Mouse (Mus musculus) erythroblast, embryonic 14.5 days (primary cell): ENCODE measurements around the gene Sct. TPM values are rescaled to one million over a fixed set of nuclear protein-coding genes. Genes with fewer than 3 reads are reported as not detected.

Experiments used
- H3K27me3 ChIP-seq: 2 replicates; pipeline ENCODE4 v1.6.1; 2012; ENCODE audit warnings: inconsistent platforms; ENCODE audit not compliant: control insufficient read depth
- H3K36me3 ChIP-seq: 2 replicates; pipeline ENCODE4 v1.6.1; 2012; ENCODE audit warnings: mild to moderate bottlenecking, inconsistent platforms; ENCODE audit not compliant: control insufficient read depth
- H3K4me1 ChIP-seq: 2 replicates; pipeline ENCODE4 v1.6.1; 2012; ENCODE audit warnings: inconsistent platforms; ENCODE audit not compliant: control insufficient read depth
- H3K4me3 ChIP-seq: replicated peaks from 2 replicates; pipeline ENCODE3; 2012; ENCODE audit warnings: moderate library complexity, mild to moderate bottlenecking, inconsistent platforms
- H3K9me3 ChIP-seq: 2 replicates; pipeline ENCODE4 v1.6.1; 2012; ENCODE audit warnings: low read length, inconsistent platforms, mixed read lengths; ENCODE audit not compliant: control insufficient read depth
- GATA1 ChIP-seq: IDR thresholded peaks from 2 replicates; pipeline ENCODE4 v1.6.1; 2012; ENCODE audit warnings: low read length, inconsistent platforms, mixed read lengths
- TAL1 ChIP-seq: IDR thresholded peaks from 3 replicates; pipeline ENCODE4 v1.6.1; 2012; ENCODE audit warnings: low read length, inconsistent platforms, mixed read lengths
- polyA plus RNA-seq: library from polyadenylated mRNA; stranded (reverse); fragments of >175 nt; gene quantifications from 2 replicates; pipeline ENCODE4 v1.2.3, GENCODE M21; 2012

Sct gene
- polyA plus RNA-seq, 1 experiment = not detected

DNA sequence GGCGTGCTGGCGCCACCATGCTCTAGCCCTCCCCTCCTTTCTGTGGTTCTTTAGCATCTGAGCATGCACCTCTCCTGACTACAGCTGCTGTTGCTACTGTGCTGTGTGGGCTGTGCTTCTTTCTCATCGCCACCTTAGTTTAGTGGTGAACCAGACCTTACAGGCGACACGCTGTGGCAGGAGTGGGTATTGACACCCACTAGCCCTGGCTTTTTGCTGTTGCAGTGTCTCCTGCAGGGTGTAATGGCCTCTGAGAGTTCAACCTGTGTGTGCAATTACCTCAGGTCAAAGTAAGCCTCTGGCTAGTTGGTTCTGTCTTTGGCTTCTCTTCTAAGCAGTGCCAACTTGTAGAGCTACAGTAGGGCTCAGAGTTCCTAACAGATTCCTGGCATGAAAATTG is 37.0 kb upstream of the Sct start:
- Histone ChIP-seq H3K36me3 (peaks cover 98% of the 10 kb centered on the region), H3K27me3 (no peaks in the 10 kb centered on the region), H3K4me3 (no peak overlapping the region), H3K9me3 (no peaks in the 10 kb centered on the region), H3K4me1 (peaks cover 2% of the 10 kb centered on the region; the same call in 1 of the 2 replicates)
- TF ChIP-seq TAL1 (no peak), GATA1 (no peak)

DNA sequence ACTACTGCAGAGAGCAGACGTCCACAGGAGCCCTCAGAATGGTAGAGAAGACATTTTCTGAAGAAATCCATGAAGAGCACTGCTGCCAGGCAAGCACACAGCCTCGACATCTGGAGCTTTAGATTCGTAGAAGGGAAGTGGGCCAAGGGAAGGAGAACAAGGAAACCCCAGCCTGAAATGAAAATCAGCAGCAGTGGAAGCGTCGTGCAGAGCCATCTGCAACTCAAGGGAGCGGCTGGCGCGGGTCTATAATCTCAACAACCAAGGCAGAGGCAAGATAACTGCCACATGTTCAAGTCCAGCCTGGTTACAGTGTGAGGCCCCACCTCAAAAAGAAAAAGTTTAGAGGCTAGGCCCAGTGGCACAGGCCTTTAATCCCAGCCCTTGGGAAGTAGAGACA is 36.1 kb upstream of the Sct start:
- peaks cover 98% of the 10 kb centered on the region for H3K36me3 ChIP-seq
- no peak for TF ChIP-seq GATA1
- no peaks in the 10 kb centered on the region for H3K27me3 ChIP-seq

GRCm38 (mm10) chr7:141314416-141314815 is 35.5 kb upstream of the Sct start:
- no peaks in the 10 kb centered on the region for H3K9me3 ChIP-seq
- no peak for TF ChIP-seq TAL1
- TF ChIP-seq GATA1 = no peak
- peaks cover 2% of the 10 kb centered on the region; the same call in 1 of the 2 replicates for H3K4me1 ChIP-seq
- no peak overlapping the region for H3K4me3 ChIP-seq
- H3K36me3 ChIP-seq = peaks cover 98% of the 10 kb centered on the region
- no peaks in the 10 kb centered on the region for H3K27me3 ChIP-seq

More for the DNA sequence above, 36.1 kb upstream of the Sct start:
- peaks cover 2% of the 10 kb centered on the region; the same call in 1 of the 2 replicates for H3K4me1 ChIP-seq
- no peak overlapping the region for H3K4me3 ChIP-seq
- no peaks in the 10 kb centered on the region for H3K9me3 ChIP-seq

DNA sequence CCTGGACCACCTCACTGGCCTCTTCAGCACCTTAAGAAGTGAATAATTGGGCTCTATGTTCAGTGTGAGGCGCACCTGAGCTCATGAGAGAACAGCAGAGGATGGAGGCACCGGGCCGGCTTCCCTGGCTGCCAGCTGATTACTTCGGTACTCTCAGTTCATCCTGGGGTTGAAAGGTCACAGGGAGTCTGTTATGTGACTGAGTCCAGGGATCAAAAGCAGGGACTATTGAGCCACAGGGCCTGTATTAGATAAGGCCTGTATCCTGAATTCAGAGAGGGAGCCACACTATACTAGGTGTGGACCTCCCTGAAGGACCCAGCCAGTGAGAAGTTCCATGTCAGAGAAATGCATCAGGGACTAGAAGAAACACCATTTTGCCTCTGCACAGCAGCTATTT is 25.6 kb upstream of the Sct start:
- no peaks in the 10 kb centered on the region for H3K4me1 ChIP-seq
- no peak overlapping the region for H3K4me3 ChIP-seq
- H3K9me3 ChIP-seq = no peaks in the 10 kb centered on the region
- TF ChIP-seq TAL1 (no peak), GATA1 (no peak)
- H3K27me3 ChIP-seq = no peaks in the 10 kb centered on the region
- peaks cover 96% of the 10 kb centered on the region for H3K36me3 ChIP-seq

DNA sequence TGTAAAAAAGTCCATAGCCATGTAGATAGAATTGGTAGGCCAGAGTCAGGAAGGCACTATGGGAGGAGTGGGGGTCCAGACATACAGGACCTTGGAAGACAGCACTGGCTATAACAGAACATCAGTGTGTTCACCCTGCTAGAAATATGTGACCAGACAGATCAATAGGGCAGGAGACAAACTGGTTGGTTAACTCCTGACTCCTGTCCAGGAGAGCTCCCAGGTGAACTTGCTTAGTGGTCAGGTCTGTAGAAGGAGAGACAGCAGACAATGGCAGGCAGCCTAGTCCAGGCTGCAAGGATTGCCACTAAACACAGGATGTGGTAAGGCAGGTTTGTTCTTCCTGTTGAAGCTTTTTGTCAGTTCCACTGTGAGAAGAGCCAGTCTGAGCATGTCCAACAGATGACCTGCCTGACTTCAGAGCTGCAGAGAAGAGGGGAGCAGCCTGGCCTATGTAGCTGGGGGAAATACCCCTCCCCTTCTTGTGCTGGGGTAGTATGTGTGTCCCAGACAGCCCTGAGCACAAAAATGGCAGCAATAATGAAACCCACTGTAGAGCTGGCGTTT is 23.9 kb upstream of the Sct start:
- Histone ChIP-seq H3K27me3 (no peaks in the 10 kb centered on the region), H3K4me1 (peaks cover 6% of the 10 kb centered on the region), H3K9me3 (no peaks in the 10 kb centered on the region), H3K36me3 (peaks cover 89% of the 10 kb centered on the region), H3K4me3 (no peak overlapping the region)
- TF ChIP-seq TAL1 (no peak), GATA1 (no peak)

DNA sequence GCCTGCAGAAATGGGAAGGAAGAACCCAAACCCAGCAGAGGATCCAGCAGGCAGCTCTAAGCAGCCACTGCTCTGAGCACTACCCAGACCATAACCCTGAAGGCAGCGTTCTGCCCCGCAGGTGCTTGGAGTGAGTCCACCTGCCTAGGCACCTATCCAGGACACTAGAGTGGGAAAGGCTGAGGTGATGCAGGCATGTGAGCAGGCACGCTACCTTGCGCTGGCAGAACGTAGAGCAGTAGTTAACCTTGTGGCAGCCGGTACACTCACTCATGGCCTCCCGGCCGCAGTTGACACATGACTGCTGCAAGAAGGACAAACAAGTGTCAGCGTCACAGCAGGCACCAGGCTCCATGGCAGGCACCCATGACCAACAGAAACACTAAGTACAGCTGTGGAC is 22.5 kb upstream of the Sct start:
- TF ChIP-seq TAL1 (no peak), GATA1 (no peak)
- Histone ChIP-seq H3K27me3 (no peaks in the 10 kb centered on the region; the same call in 1 of the 2 replicates), H3K4me3 (no peak overlapping the region), H3K36me3 (peaks cover 87% of the 10 kb centered on the region), H3K4me1 (peaks cover 10% of the 10 kb centered on the region), H3K9me3 (no peaks in the 10 kb centered on the region)

- no peaks in the 10 kb centered on the region; the same call in 1 of the 2 replicates for H3K9me3 ChIP-seq
- H3K4me3 ChIP-seq = no peak overlapping the region
- peaks cover 65% of the 10 kb centered on the region for H3K36me3 ChIP-seq
- TF ChIP-seq GATA1 = no peak
- no peak for TF ChIP-seq TAL1
- peaks cover 10% of the 10 kb centered on the region for H3K4me1 ChIP-seq
- H3K27me3 ChIP-seq = peaks cover 21% of the 10 kb centered on the region
Observed at GRCm38 (mm10) chr7:141299175-141299574, 20.2 kb upstream of the Sct start.

GRCm38 (mm10) chr7:141297926-141298650 is 19.2 kb upstream of the Sct start:
- TF ChIP-seq TAL1 (no peak), GATA1 (no peak)
- H3K9me3 ChIP-seq = peaks cover 5% of the 10 kb centered on the region
- H3K36me3 ChIP-seq = peaks cover 56% of the 10 kb centered on the region
- no peak overlapping the region for H3K4me3 ChIP-seq
- peaks cover 14% of the 10 kb centered on the region for H3K4me1 ChIP-seq
- peaks cover 32% of the 10 kb centered on the region for H3K27me3 ChIP-seq

DNA sequence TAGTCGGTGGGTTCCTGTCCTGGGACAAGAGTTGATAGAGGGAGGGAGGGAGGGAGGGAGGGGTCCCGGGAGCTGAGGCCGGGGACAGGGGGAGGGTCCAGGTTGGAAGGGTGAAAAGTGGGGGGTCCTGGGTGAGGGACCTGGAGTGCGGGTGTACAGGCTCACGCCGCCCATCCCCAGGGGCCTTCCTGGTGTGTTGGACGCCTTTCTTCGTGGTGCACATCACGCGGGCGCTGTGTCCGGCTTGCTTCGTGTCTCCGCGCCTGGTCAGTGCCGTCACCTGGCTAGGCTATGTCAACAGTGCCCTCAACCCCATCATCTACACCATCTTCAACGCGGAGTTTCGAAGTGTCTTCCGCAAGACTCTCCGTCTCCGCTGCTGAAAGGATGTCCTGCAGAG is 15.5 kb upstream of the Sct start:
- no peak for TF ChIP-seq GATA1
- TF ChIP-seq TAL1 = no peak
- Histone ChIP-seq H3K4me1 (peaks cover 16% of the 10 kb centered on the region), H3K4me3 (no peak overlapping the region), H3K27me3 (peaks cover 68% of the 10 kb centered on the region), H3K9me3 (peaks cover 8% of the 10 kb centered on the region), H3K36me3 (peaks cover 22% of the 10 kb centered on the region)
